Mouse (Mus musculus) bone marrow, adult 2 months (tissue): ENCODE measurements at regions not wholly inside any gene's neighbourhood (a gene's known extent, or its start where the extent isn't known, plus 50 kb on each side); places are given as distances from the start of the nearest gene placed in this dataset.

Experiments used
- H3K27ac ChIP-seq: fragments of 200-500 bp; 2 replicates; pipeline ENCODE4 v1.5.1; 2012; ENCODE audit warnings: low read depth, mild to moderate bottlenecking, control low read depth, inconsistent platforms, low read length; ENCODE audit not compliant: control insufficient read depth, poor library complexity, insufficient read depth
- H3K4me1 ChIP-seq: fragments of 200-500 bp; 2 replicates; pipeline ENCODE4 v1.6.1; 2011; ENCODE audit warnings: low read length; ENCODE audit not compliant: control insufficient read depth, insufficient read depth
- H3K4me3 ChIP-seq: fragments of 200-500 bp; replicated peaks from 2 replicates; pipeline ENCODE3; 2011; ENCODE audit warnings: mild to moderate bottlenecking, low read depth, low read length, control low read depth; ENCODE audit not compliant: control insufficient read depth
- CTCF ChIP-seq: fragments of 200-500 bp; IDR thresholded peaks from 2 replicates; pipeline ENCODE4 v1.5.1; 2011; ENCODE audit warnings: low read length, control low read depth; ENCODE audit not compliant: control insufficient read depth, insufficient read depth
- POLR2A ChIP-seq: fragments of 200-500 bp; IDR thresholded peaks from 2 replicates; pipeline ENCODE4 v1.6.1; 2011; ENCODE audit warnings: low read depth, mild to moderate bottlenecking, control low read depth, low read length, borderline replicate concordance; ENCODE audit not compliant: control insufficient read depth
- WGBS: fragments of 180-500 bp; shearing (Covaris S2); methylation state at CpG from one replicate; pipeline ENCODE4 v1.1.7; 2018; 5-methylcytosine and 5-hydroxymethylcytosine counted together

DNA sequence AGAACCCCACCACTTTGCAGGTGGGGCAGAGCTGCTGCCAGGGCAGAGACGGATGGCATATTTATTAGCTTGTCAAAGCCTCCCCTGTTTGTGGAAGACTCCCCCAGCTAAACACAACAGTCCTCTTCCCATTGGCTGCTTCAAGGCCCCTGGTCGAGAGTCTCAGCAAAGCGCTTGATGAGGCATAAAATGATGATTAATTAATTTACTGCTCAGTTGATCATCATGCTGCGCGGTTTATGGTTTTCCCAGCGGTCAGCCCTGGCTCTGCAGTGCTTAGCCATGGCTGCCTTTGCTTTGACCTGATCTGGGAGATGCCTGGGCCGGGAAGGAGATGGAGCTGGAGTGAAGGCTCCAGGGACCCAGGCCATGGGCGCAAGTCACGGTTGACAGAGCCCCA lies 98.5 kb downstream of the Irx2 start:
- 65% methylated on average over 9 of the region's 9 CpGs for WGBS
- H3K27ac ChIP-seq, result no peak overlapping the region
- TF ChIP-seq CTCF (no peak), POLR2A (no peak)
- H3K4me3 ChIP-seq, result no peak overlapping the region
- no peaks in the 10 kb centered on the region for H3K4me1 ChIP-seq

DNA sequence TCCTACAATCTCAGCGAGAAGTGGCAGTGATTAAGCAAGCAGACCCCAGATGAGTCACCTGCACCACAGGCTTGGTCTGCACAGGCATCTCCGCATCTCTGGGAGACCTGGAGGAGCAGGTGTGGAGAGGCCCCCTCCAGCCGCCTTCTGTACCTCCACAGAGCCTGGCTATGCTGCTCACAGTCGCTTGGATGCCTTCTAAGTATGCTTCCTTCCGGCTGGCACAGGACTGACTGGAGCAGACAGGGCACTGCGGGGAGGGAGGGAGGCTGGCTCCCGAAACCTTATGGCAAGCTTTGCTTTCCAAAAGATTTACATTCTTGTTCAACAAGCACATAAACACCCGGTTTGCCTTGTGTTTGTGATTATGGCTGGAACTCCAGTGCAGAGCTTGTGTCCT lies 107.3 kb downstream of the Irx2 start:
- no peak for TF ChIP-seq POLR2A
- TF ChIP-seq CTCF, result no peak
- Histone ChIP-seq H3K4me3 (no peak overlapping the region), H3K4me1 (no peaks in the 10 kb centered on the region), H3K27ac (no peak overlapping the region)
- 72% methylated on average over 8 of the region's 8 CpGs for WGBS

DNA sequence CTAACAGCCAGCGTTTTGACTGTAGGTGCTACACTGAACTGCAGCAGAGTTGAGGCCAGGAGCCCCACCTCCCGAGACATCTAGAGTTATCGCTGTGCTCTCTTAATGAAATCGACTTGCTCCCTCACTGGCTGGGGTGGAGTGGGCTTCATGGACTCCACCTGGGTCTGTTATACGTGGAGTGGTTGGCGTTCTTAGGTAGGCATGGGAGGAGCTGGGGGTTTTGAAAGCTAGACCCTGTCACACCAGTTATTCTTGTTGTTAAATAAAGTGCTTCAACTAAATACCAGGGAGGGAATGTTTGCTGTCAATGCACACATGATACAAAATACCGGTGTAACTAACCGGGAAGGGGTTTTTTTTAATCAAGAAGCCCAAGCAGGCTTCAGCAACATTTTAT lies 108.4 kb downstream of the Irx2 start:
- no peak overlapping the region for H3K4me3 ChIP-seq
- WGBS, result 75% methylated on average over 8 of the region's 8 CpGs
- TF ChIP-seq CTCF (no peak), POLR2A (no peak)
- H3K27ac ChIP-seq, result no peak overlapping the region
- H3K4me1 ChIP-seq, result no peaks in the 10 kb centered on the region

DNA sequence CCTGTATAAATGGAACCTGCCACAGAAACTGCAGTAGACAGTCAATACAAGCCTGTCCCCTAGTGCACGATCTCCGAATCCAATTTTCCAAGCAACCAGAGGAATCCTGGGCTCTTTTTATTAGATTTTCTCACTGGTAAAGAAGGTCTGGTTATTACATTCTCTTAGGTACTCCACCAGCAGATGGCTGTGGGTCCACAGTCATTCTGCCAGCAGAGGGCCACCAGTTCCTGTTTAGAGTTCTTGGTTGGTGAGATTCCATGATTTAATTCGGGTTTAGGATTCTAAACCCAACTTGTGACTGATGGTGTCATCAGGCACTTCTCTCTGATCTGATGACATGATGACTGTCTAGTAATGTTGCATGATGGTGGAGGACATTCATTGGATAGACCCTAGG lies 118.6 kb downstream of the Irx2 start:
- no peaks in the 10 kb centered on the region for H3K4me1 ChIP-seq
- no peak overlapping the region for H3K4me3 ChIP-seq
- no peak for TF ChIP-seq CTCF
- WGBS, result 64% methylated on average over 3 of the region's 3 CpGs
- no peak overlapping the region for H3K27ac ChIP-seq

DNA sequence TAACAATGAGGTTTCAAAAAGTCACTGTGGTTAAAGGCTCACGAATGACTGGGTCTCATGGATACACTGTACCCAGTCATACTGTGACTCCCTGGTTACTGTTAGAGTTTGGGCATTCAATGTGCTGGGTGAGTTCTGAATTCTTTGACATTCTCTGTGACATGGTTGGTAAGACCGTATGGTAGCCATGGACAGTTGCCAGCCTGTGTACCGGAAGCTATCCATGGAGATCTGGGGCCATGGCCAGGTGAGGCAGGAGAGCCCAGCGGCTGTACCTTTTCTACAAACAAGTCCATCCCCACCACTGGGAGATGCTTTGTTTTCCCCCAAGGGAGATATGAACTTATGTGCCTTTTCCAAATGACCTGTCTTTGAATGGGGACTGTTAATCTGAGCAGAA lies 126.4 kb downstream of the Irx2 start:
- no peak for TF ChIP-seq CTCF
- no peaks in the 10 kb centered on the region for H3K4me1 ChIP-seq
- WGBS, result 81% methylated on average over 4 of the region's 4 CpGs
- H3K27ac ChIP-seq, result no peak overlapping the region
- no peak overlapping the region for H3K4me3 ChIP-seq

DNA sequence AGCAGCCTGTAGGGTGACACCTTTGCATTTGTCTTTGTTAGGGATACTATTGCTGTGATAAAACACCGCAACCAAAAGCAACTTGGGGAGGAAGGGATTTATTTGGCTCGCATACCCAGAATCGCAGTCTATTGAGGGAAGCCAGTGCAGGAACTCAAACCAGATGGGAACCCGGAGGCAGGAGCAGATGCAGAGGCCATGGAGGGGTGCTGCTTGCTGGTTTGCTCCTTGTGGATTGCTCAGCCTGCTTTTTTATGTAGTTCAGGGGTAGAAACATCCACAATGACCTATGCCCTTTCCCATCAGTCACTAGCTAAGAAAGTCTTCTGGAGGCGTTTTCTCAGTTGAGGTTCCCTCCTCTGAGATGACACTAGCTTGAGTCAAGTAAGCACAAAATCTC lies 133.9 kb downstream of the Irx2 start:
- whole genome bisulfite sequencing, result 76% methylated on average over 5 of the region's 5 CpGs
- H3K27ac ChIP-seq, result no peak overlapping the region
- no peak overlapping the region for H3K4me3 ChIP-seq
- TF ChIP-seq CTCF (no peak), POLR2A (no peak)
- no peaks in the 10 kb centered on the region for H3K4me1 ChIP-seq

DNA sequence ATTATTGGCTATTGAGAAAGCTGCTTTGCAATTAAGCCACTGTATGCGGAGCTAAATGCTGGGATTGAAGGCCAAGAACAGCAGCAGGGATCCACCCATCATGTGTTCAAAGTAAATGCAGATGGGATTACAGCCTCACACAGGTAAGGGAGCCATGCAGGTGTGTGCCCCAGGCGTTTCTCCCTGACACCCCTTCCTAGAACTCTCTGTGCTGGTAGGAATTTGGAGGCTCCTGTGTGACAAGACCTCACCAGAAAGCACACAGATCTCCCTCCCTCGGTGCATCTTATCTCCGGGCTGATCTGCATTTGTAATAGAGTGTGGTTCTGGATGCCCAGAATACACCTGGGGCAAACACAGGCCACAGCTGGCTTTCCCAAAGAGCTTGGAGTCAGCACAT lies 134.7 kb downstream of the Irx2 start:
- no peak for TF ChIP-seq CTCF
- no peak for TF ChIP-seq POLR2A
- H3K4me3 ChIP-seq, result no peak overlapping the region
- no peak overlapping the region for H3K27ac ChIP-seq
- H3K4me1 ChIP-seq, result no peaks in the 10 kb centered on the region
- WGBS, result 55% methylated on average over 4 of the region's 4 CpGs

DNA sequence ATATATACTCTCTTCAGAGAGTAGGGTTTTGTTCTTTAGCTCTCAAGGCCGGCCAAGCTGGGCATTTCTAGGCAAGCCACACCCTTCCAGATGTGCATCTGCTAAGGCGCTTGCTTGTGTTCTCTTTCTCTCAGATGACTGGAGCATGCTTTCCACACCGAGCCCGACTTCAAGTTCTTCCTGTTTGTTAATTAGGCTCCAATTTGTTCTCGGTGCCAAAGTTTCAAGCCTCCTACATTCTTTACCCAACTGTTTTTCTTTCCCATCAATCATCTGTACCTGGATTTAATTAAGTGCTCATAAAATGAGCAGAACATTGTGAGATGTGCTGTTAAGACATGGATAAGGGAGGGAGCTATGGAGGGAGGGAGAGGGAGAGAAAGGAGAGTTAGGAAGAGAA lies 138.7 kb downstream of the Irx2 start:
- WGBS, result 54% methylated on average over 5 of the region's 5 CpGs
- H3K4me3 ChIP-seq, result no peak overlapping the region
- TF ChIP-seq CTCF, result no peak
- TF ChIP-seq POLR2A, result no peak

DNA sequence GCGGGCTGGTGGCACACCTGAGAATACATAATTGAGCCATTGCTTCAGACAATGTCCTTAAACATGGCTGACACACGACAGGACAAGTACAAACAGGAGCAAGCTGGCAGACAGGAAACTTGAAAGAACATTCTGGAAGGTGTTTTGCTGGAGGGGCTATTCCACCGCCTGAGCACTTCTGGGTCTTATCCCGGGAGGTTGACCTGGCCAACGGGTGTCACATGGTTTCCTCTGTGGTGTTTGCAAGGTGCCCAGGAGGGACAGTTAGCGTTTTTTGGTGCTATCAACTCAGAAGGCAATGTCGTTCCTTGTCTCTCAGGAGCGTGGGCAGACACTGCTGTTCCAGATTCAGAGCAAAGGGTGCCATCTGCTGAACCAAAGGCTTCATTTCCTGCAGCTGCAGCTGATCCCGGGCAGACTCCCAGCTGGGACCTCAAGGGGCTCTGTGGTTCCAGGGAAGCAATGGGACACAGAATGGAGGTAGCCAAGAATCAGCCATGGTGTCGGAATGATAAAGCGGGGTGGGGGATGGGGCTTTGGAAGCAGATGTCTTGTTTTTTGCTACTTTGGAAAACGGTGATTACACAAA lies 140.5 kb downstream of the Irx2 start:
- H3K4me1 ChIP-seq, result no peaks in the 10 kb centered on the region
- TF ChIP-seq CTCF, result no peak
- TF ChIP-seq POLR2A, result no peak
- WGBS, result 65% methylated on average over 12 of the region's 12 CpGs

More for the DNA sequence above, 138.7 kb downstream of the Irx2 start:
- Histone ChIP-seq H3K4me1 (no peaks in the 10 kb centered on the region), H3K27ac (no peak overlapping the region)

More for the DNA sequence above, 140.5 kb downstream of the Irx2 start:
- H3K27ac ChIP-seq, result no peak overlapping the region
- no peak overlapping the region for H3K4me3 ChIP-seq
